Mouse (Mus musculus): ENCODE measurements around the gene Fbp1. TPM values are rescaled to one million over a fixed set of nuclear protein-coding genes. Genes with fewer than 3 reads are reported as not detected.
A peak's percentile ranks its signal among the peaks of the same experiment; 100 is the strongest.
"Not testable (repeated sequence)": the region's sequence is repeated elsewhere in the genome, so short reads cannot be mapped to it uniquely, and the experiment has no call there.

The Fbp1 gene
- polyA plus RNA-seq, 1 experiment: 0.43 TPM

GRCm38 (mm10) chr13:62855396-62856304 is 32.4 kb downstream of the Fbp1 start:
- H3K27me3 ChIP-seq (ENCODE audit: control insufficient read depth, insufficient read depth, low read length): no peaks in the 10 kb centered on the region
- H3K27ac ChIP-seq (ENCODE audit: insufficient read depth, low read length): no peak overlapping the region
- H3K4me1 ChIP-seq (ENCODE audit: control insufficient read depth, insufficient read depth, insufficient read length): peaks cover 2% of the 10 kb centered on the region; the same call in 1 of the 2 replicates
- TF ChIP-seq CTCF (IDR thresholded peaks at IDR 0.05; ENCODE audit: extremely low read depth, insufficient read depth, insufficient read length, insufficient replicate concordance): no peak
- H3K4me3 ChIP-seq (ENCODE audit: extremely low read depth, insufficient read depth, insufficient read length): no peak overlapping the region
- no peak for DNase-seq (ENCODE audit: low read depth in 1 of 2, low spot score in 2 of 2)
- no peaks in the 10 kb centered on the region for H3K36me3 ChIP-seq (ENCODE audit: control insufficient read depth, insufficient read depth, low read length)
- WGBS: 33% methylated on average over 25 of the region's 25 CpGs

- no peak overlapping the region for H3K4me3 ChIP-seq (ENCODE audit: extremely low read depth, insufficient read depth, insufficient read length)
- peaks cover 2% of the 10 kb centered on the region; the same call in 1 of the 2 replicates for H3K4me1 ChIP-seq (ENCODE audit: control insufficient read depth, insufficient read depth, insufficient read length)
- no peaks in the 10 kb centered on the region for H3K36me3 ChIP-seq (ENCODE audit: control insufficient read depth, insufficient read depth, low read length)
- TF ChIP-seq POLR2A (IDR thresholded peaks at IDR 0.05; ENCODE audit: low read depth, low read length) (no peak), CTCF (IDR thresholded peaks at IDR 0.05; ENCODE audit: extremely low read depth, insufficient read depth, insufficient read length, insufficient replicate concordance) (peak; percentile 84; the same call in 1 of the 2 replicates)
- WGBS: 15% methylated on average over 15 of the region's 15 CpGs
- no peaks in the 10 kb centered on the region for H3K27me3 ChIP-seq (ENCODE audit: control insufficient read depth, insufficient read depth, low read length)
- DNase-seq (ENCODE audit: low read depth in 1 of 2, low spot score in 2 of 2): peak; percentile 8 to 55
- H3K27ac ChIP-seq (ENCODE audit: insufficient read depth, low read length): no peak overlapping the region
Measured at GRCm38 (mm10) chr13:62854666-62855065, 33.4 kb downstream of the Fbp1 start.

GRCm38 (mm10) chr13:62833341-62833740 is 54.7 kb downstream of the Fbp1 start:
- no peak for DNase-seq (ENCODE audit: low read depth in 1 of 2, low spot score in 2 of 2)
- no peaks in the 10 kb centered on the region for H3K36me3 ChIP-seq (ENCODE audit: control insufficient read depth, insufficient read depth, low read length)
- H3K27ac ChIP-seq (ENCODE audit: insufficient read depth, low read length): no peak overlapping the region
- 62% methylated on average over 4 of the region's 4 CpGs for WGBS
- H3K4me3 ChIP-seq (ENCODE audit: extremely low read depth, insufficient read depth, insufficient read length): no peak overlapping the region
- no peaks in the 10 kb centered on the region for H3K4me1 ChIP-seq (ENCODE audit: control insufficient read depth, insufficient read depth, insufficient read length)
- TF ChIP-seq POLR2A (IDR thresholded peaks at IDR 0.05; ENCODE audit: low read depth, low read length) (no peak), CTCF (IDR thresholded peaks at IDR 0.05; ENCODE audit: extremely low read depth, insufficient read depth, insufficient read length, insufficient replicate concordance) (no peak)
- no peaks in the 10 kb centered on the region for H3K27me3 ChIP-seq (ENCODE audit: control insufficient read depth, insufficient read depth, low read length)

- Histone ChIP-seq H3K27ac (ENCODE audit: insufficient read depth, low read length) (no peak overlapping the region), H3K36me3 (ENCODE audit: control insufficient read depth, insufficient read depth, low read length) (no peaks in the 10 kb centered on the region), H3K4me1 (ENCODE audit: control insufficient read depth, insufficient read depth, insufficient read length) (no peaks in the 10 kb centered on the region), H3K4me3 (ENCODE audit: extremely low read depth, insufficient read depth, insufficient read length) (no peak overlapping the region), H3K27me3 (ENCODE audit: control insufficient read depth, insufficient read depth, low read length) (no peaks in the 10 kb centered on the region)
- 81% methylated on average over 2 of the region's 2 CpGs for WGBS
- DNase-seq (ENCODE audit: low read depth in 1 of 2, low spot score in 2 of 2): no peak
- TF ChIP-seq CTCF (IDR thresholded peaks at IDR 0.05; ENCODE audit: extremely low read depth, insufficient read depth, insufficient read length, insufficient replicate concordance) (no peak), POLR2A (IDR thresholded peaks at IDR 0.05; ENCODE audit: low read depth, low read length) (no peak)
Measured at GRCm38 (mm10) chr13:62832239-62832638, 55.8 kb downstream of the Fbp1 start.

GRCm38 (mm10) chr13:62815705-62816104 is 72.4 kb downstream of the Fbp1 start:
- not testable (repeated sequence) for H3K36me3 ChIP-seq (ENCODE audit: control insufficient read depth, insufficient read depth, low read length); DNase-seq (ENCODE audit: low read depth in 1 of 2, low spot score in 2 of 2); H3K4me1 ChIP-seq (ENCODE audit: control insufficient read depth, insufficient read depth, insufficient read length); H3K27ac ChIP-seq (ENCODE audit: insufficient read depth, low read length); H3K27me3 ChIP-seq (ENCODE audit: control insufficient read depth, insufficient read depth, low read length); H3K4me3 ChIP-seq (ENCODE audit: extremely low read depth, insufficient read depth, insufficient read length)
- 92% methylated on average over 3 of the region's 3 CpGs for WGBS

Other genes starting within 250 kb of the Fbp1 start
- gene Platr25, start 127.6 kb downstream of the Fbp1 start, polyA plus RNA-seq (2012; rRNA removed): 0.86 and 0.95 TPM in 2 replicates
- gene Gm5141, start 102.5 kb downstream of the Fbp1 start, polyA plus RNA-seq (2012; rRNA removed): 0.59 and 0.98 TPM in 2 replicates
- not detected in 2 replicates for gene Fbp2, start 29.9 kb downstream of the Fbp1 start, polyA plus RNA-seq (2012; rRNA removed)
- gene 2010111I01Rik, start 76.6 kb upstream of the Fbp1 start, polyA plus RNA-seq (2012; rRNA removed): 20.5 and 22.5 TPM in 2 replicates